Mouse (Mus musculus) ovary, adult 10 weeks (tissue): Measurements from ENCODE around the gene Nfe2l2. TPM values are rescaled to one million over a fixed set of nuclear protein-coding genes. Genes with fewer than 3 reads are reported as not detected.

Source experiments
- polyA plus RNA-seq: library from polyadenylated mRNA; stranded (reverse); fragments of 350-450 nt; fragmentation: Illumina TruSeq; extraction: RNeasy Lipid Tissue Mini Kit (QIAGEN cat#74804); gene quantifications from one replicate; pipeline ENCODE4 v1.2.3, GENCODE M21; 2014

Gene Nfe2l2
- polyA plus RNA-seq, result 225 TPM

GRCm38 (mm10) chr2:75704234-75705161, at the start of gene Nfe2l2:
Gene Nfe2l2 (minus strand): TSS chr2:75704641.

GRCm38 (mm10) chr2:75658727-75659628, 45.5 kb downstream of the Nfe2l2 start, which contains the start of gene Hnrnpa3:
Gene Hnrnpa3 (plus strand): TSS chr2:75659261.

Other genes with a start within 250 kb of the Nfe2l2 start
- 3,087 TPM for gene Hnrnpa3, start 45.4 kb downstream of the Nfe2l2 start, polyA plus RNA-seq
- 90.0 TPM for gene Agps, start 127.5 kb upstream of the Nfe2l2 start, polyA plus RNA-seq
- gene Ttc30b, start 233.9 kb upstream of the Nfe2l2 start, polyA plus RNA-seq, result 45.9 TPM